Mouse (Mus musculus) spleen, postnatal 0 days (tissue): ENCODE measurements around the gene Ube2c. TPM values are rescaled to one million over a fixed set of nuclear protein-coding genes. Genes with fewer than 3 reads are reported as not detected.

Experiments
- polyA plus RNA-seq: library from polyadenylated mRNA; unstranded; fragments of >200 nt; fragmentation: Nextera tagmentation; extraction: Ambion mirVana; gene quantifications from 2 replicates; pipeline ENCODE4 v1.2.1, GENCODE M21; 2015

The Ube2c gene
- 603 and 708 TPM in 2 replicates for polyA plus RNA-seq

DNA sequence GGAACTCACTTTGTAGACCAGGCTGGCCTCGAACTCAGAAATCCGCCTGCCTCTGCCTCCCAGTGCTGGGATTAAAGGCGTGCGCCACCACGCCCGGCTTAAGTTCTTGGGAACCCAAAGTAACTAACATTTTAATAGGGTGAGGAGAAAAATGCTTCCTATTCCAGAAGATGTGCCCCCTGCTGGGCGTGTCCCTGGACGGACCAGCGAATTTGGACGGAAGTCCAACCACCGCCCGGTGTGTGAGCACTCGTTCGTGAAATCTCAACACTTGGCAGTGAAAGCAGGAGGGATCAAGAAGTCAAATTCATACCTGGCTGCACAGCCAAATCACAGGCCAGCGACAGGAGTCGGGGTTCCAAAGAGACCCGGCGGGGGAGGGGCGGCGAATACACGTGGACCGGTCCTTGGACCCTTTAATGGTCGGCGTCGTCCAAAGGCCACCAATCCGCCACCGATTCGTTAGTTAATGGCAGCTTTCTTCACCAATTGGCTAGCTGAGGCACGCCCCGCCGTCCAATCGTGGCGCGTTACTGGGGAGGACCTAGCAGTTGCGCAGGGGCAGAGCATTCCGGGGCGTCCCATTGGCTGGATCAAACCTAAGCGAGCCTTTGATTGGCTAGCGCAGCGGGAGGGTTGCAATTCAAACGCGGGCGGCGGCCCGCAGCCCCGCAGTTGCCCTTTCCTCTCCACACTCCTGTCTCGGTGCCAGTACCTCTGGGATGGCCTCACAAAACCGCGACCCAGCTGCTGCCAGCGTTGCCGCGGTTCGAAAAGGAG is at the start of gene Ube2c:
Gene Ube2c, plus strand, starts transcription at position 641 of the 780 bp plus-strand sequence.

DNA sequence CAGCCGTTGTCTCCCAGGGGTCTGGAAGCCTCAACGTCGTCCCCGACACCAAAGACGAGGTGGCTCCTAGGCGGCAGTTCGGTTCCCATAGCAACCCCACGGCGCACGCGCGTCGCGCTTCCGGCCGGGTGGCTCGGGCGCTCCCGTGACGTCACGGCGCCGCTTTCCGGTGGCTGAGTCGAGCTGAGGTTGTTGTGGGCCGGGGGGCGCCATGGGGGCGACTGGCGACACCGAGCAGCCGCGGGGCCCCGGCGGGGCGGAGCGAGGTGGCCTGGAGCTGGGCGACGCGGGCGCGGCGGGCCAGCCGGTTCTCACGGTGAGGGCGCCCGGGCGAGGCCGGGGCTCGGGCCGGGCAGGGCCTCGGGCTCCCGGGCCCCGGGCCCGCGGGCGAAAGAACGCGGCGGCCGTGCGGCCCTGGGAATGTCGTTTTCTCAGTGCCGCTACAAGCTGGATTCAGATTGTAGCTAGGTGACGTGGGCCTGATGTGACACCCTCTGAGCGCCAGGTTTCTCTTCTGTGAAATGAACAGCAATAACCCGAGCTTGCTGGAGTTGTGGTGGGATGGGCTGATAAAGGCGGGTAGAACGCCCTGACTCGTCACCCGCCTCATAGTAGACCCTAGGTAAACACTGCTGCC is 23.7 kb upstream of the Ube2c start, which contains the start of the genes Wfdc3 and Dnttip1:
Gene Wfdc3, minus strand, starts transcription at position 89 of the 637 bp plus-strand sequence.
Gene Dnttip1, plus strand, starts transcription at position 141 of the 637 bp plus-strand sequence.

GRCm38 (mm10) chr2:164779481-164780086 is 9.9 kb downstream of the Ube2c start, which contains the start of gene Tnnc2:
TSS of gene Tnnc2 (minus strand) at chr2:164779967.

GRCm38 (mm10) chr2:164785481-164786387 is 16.0 kb downstream of the Ube2c start, which contains the start of gene Snx21:
TSS of gene Snx21 (plus strand) at chr2:164785823.

DNA sequence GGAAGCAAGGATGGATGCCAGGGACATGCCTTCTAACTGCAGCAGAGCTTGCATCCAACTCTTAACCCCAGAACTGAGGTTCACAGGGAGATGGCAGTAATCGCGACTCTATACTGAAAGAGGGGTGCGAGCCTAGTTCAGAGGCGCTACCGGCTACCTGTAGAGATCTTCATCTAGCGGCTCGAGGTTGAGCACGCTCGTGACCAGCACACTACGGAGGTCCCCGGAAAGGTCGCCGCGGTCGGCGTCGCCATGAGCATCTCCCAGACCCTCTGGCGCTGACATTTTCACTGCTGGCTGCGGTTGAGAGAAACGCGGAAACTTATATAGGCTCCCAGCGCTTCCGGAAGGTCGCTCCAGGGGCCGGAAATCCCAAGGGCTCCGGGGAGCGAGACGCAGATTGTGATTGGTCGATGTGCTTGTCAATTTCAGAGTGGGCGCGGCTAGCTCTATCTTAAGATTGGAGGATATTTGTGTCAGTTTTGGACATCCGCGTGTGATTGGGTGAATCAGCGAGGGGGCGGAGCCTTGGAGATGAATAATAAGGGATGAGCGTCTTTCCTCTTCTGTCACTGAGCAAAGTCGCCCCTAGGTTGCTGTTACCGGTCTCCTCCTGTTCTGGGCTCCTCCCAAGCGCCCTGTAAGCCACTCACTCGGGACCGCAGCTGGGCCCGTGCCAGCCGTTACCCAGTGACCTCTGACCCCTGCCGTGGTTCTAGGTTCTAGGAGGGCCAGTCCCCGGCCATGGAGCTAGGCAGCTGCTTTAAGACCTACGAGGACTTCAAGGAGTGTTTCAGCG is 35.0 kb downstream of the Ube2c start, which contains the start of the genes Acot8 and Zswim3:
Gene Acot8, minus strand, starts transcription at position 350 of the 799 bp plus-strand sequence.
Gene Zswim3, plus strand, starts transcription at position 566 of the 799 bp plus-strand sequence.

GRCm38 (mm10) chr2:164822636-164823165 is 53.0 kb downstream of the Ube2c start, which contains the start of gene Zswim1:
TSS of gene Zswim1 (plus strand) at chr2:164822686.

Other genes starting within 250 kb of the Ube2c start
- gene Wfdc2, start 207.5 kb upstream of the Ube2c start, polyA plus RNA-seq = 1.6 and 2.4 TPM in 2 replicates
- not detected in 2 replicates for gene Spint3, start 196.4 kb upstream of the Ube2c start, polyA plus RNA-seq
- 0.22 and 0.31 TPM in 2 replicates for gene Wfdc6a, start 184.5 kb upstream of the Ube2c start, polyA plus RNA-seq
- gene Eppin, start 176.3 kb upstream of the Ube2c start, polyA plus RNA-seq = not detected in 2 replicates
- gene Wfdc6b, start 156.4 kb upstream of the Ube2c start, polyA plus RNA-seq = not detected in 2 replicates
- not detected in 2 replicates for gene Wfdc8, start 156.3 kb upstream of the Ube2c start, polyA plus RNA-seq
- not detected in 2 replicates for gene Wfdc16, start 131.1 kb upstream of the Ube2c start, polyA plus RNA-seq
- gene Wfdc10, start 113.9 kb upstream of the Ube2c start, polyA plus RNA-seq = not detected in 2 replicates
- gene Wfdc9, start 113.3 kb upstream of the Ube2c start, polyA plus RNA-seq = not detected in 2 replicates
- gene Wfdc11, start 95.8 kb upstream of the Ube2c start, polyA plus RNA-seq = not detected in 2 replicates
- gene Wfdc13, start 84.8 kb upstream of the Ube2c start, polyA plus RNA-seq = not detected in 2 replicates
- not detected in 2 replicates for gene Spint4, start 71.4 kb upstream of the Ube2c start, polyA plus RNA-seq
- gene Spint5, start 54.6 kb upstream of the Ube2c start, polyA plus RNA-seq = not detected in 2 replicates
- gene Wfdc3, start 24.0 kb upstream of the Ube2c start, polyA plus RNA-seq = 1.5 and 1.9 TPM in 2 replicates
- gene Dnttip1, start 23.9 kb upstream of the Ube2c start, polyA plus RNA-seq = 57.5 and 59.2 TPM in 2 replicates
- gene Tnnc2, start 10.1 kb downstream of the Ube2c start, polyA plus RNA-seq = 0.84 and 1.7 TPM in 2 replicates
- gene Snx21, start 15.9 kb downstream of the Ube2c start, polyA plus RNA-seq = 7.1 and 8.2 TPM in 2 replicates
- gene Acot8, start 35.0 kb downstream of the Ube2c start, polyA plus RNA-seq = 18.3 and 21.1 TPM in 2 replicates
- gene Zswim3, start 35.2 kb downstream of the Ube2c start, polyA plus RNA-seq = 4.2 and 4.7 TPM in 2 replicates
- 4.9 and 5.9 TPM in 2 replicates for gene Zswim1, start 52.8 kb downstream of the Ube2c start, polyA plus RNA-seq
- not detected in 2 replicates for gene Spata25, start 58.6 kb downstream of the Ube2c start, polyA plus RNA-seq
- gene Ctsa, start 63.0 kb downstream of the Ube2c start, polyA plus RNA-seq = 71.3 and 90.5 TPM in 2 replicates
- 3.3 and 3.9 TPM in 2 replicates for gene Neurl2, start 63.6 kb downstream of the Ube2c start, polyA plus RNA-seq
- 8.5 and 12.7 TPM in 2 replicates for gene Pltp, start 87.8 kb downstream of the Ube2c start, polyA plus RNA-seq
- 62.6 and 71.6 TPM in 2 replicates for gene Pcif1, start 109.4 kb downstream of the Ube2c start, polyA plus RNA-seq
- gene Zfp335, start 141.9 kb downstream of the Ube2c start, polyA plus RNA-seq = 4.5 and 5.3 TPM in 2 replicates
- 88.2 and 122 TPM in 2 replicates for gene Mmp9, start 170.9 kb downstream of the Ube2c start, polyA plus RNA-seq
- 0.45 and 0.57 TPM in 2 replicates for gene Slc12a5, start 190.9 kb downstream of the Ube2c start, polyA plus RNA-seq